Mouse (Mus musculus) adrenal gland (tissue): ENCODE measurements at regions not wholly inside any gene's neighbourhood (a gene's known extent, or its start where the extent isn't known, plus 50 kb on each side); places are given as distances from the start of the nearest gene placed in this dataset.

Experiments used
- intact Hi-C: fragments of 180-260 bp; cut with DNase I; formaldehyde crosslinking; loops from one replicate; pipeline ENCODE4 v1.15.1; 2025

- intact Hi-C loops: loop anchor here (5.0 kb wide), 1 partner anchor 338 kb away; no protein-coding TSS in a partner anchor
Observed at GRCm38 (mm10) chr13:63699624-63700023, 115.4 kb upstream of the Ercc6l2 start.

- intact Hi-C loops: no loop called here
Observed at GRCm38 (mm10) chr13:63700747-63701146, 114.3 kb upstream of the Ercc6l2 start.

GRCm38 (mm10) chr13:63701199-63702175 is 113.6 kb upstream of the Ercc6l2 start:
- intact Hi-C loops: no loop called here

GRCm38 (mm10) chr13:63708567-63708966 is 106.5 kb upstream of the Ercc6l2 start:
- intact Hi-C loops: no loop called here

GRCm38 (mm10) chr13:63713137-63713536 is 101.9 kb upstream of the Ercc6l2 start:
- intact Hi-C loops: no loop called here

DNA sequence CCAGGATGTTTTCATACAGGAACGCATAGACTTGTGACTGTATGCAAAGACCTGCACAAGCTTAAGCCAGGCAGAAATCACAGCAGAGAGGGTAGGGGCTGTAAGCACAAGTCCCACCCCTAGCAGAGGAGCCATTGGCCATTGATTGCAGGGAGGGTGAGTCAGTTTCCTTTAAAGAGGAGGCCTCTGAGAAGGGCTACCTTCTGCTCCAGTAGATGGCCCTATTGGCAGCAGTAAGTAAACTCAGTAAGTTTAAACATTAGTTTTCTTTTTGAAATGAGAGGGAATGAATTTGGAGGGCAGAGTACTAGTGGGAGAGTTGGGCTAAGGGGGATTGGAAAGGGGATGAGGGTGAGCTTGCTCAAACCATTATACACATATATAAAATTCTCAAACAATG is 98.5 kb upstream of the Ercc6l2 start:
- intact Hi-C loops: no loop called here

DNA sequence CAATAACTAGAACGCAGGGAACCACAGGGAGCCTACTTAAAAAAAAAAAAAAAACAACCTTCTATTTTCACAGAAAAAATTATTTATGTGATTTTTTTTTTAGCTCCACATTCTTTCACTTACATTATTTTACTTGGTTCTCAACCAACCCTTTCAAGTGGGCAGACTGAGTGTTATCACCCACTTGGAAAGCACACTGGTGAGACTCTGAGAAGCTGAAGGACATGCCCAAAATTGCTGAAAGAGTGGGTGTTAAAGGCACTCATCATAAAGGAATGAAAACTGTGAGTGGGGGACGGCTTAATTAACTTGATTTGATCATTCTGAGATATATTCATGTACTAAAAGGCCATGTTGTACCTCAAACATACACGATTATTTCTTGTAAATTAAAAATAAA is 97.8 kb upstream of the Ercc6l2 start:
- intact Hi-C loops: no loop called here

DNA sequence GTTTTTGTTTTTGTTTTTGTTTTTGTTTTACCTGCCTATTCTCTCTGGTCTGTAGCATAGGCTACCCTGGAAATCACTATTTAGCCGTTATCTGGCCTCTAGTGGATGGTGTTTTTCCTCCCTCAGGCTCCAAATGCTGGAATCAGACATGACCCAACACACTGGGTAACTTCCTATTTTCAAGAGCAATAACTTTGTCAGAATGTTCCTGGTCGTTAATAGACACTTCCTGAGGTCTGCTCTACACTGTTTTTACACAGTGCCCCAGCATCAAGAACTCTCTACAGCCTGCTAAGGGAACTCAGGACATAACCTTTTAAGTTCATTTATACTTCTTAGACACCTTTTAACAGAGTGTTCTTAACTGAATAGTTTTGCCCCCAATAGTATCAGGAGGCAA is 96.3 kb upstream of the Ercc6l2 start:
- intact Hi-C loops: no loop called here

- intact Hi-C loops: no loop called here
Observed at GRCm38 (mm10) chr13:63719351-63720207, 95.5 kb upstream of the Ercc6l2 start.

DNA sequence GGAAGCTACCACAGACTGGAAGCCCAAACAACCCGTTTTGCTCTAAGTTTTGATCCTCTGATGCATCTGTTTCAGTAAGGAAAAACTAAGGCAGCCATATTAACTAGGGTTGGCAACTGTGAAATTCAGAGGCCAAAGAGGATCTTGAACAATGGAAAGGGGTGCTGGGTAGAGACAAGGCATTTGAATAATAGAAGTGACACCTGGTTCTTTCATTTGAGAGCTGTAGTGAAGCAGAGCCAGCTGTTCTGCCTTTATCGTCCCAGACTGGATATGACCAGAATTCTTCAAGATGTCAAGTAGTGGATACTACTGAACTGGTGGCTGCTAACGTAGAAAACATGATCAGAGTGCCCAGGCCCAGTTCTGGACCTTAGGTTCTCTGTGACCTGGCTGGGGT is 94.4 kb upstream of the Ercc6l2 start:
- intact Hi-C loops: no loop called here

- intact Hi-C loops: no loop called here
Observed at GRCm38 (mm10) chr13:63721011-63721625, 93.9 kb upstream of the Ercc6l2 start.

DNA sequence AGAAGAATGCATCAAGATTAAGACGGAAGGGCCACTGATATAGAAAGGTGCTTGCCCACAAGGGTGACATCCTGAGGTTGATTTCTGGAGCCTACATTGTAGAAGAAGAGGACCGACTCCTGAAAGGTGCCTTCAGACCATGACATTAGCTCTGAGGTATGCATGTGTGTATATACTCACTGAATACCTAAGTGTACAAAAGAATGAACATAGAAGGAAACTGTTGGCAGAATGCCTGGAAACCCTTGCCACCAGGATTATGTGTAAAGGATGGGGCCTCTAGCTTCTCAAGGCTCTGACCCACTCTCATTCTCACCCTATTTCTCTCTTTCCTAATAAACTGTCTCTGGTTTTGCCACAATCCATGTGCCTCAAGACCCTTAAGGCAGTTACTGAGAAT is 90.7 kb upstream of the Ercc6l2 start:
- intact Hi-C loops: no loop called here

DNA sequence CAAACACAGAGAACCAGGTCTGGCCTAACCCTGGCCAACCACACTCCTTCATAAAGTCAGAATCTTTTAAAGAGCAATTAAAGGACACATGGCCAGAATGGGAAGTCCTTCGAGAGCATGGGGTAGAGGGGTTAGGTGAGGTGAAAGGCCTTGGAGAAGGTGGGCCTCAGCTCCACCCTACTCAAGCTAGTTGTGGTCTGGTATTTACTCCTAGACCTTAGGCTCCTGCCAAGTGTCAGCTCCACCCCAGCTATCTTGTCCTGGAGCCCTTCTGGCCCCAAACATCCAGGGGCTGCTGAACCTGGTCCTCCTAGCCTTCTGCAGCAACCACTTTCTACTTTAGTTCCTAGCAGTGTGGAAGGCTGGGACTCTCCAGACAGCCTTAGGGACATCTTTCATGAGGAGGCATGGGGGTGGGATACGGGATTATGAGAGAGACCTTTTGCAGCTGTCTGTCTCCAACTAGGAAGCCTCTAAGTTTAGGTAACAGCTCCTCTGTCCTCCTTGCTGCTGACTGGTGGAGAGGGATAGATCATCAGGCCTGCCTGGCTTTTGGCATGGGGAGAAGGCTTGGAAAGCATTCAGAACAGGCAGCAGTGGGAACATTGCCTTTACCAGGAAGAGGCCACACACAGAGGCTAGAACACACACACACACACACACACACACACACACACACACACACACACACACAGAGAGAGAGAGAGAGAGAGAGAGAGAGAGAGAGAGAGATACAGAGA is 90.0 kb upstream of the Ercc6l2 start:
- intact Hi-C loops: no loop called here

- intact Hi-C loops: no loop called here
Observed at GRCm38 (mm10) chr13:63726035-63726434, 89.0 kb upstream of the Ercc6l2 start.

- intact Hi-C loops: no loop called here
Observed at GRCm38 (mm10) chr13:63726509-63726908, 88.5 kb upstream of the Ercc6l2 start.

DNA sequence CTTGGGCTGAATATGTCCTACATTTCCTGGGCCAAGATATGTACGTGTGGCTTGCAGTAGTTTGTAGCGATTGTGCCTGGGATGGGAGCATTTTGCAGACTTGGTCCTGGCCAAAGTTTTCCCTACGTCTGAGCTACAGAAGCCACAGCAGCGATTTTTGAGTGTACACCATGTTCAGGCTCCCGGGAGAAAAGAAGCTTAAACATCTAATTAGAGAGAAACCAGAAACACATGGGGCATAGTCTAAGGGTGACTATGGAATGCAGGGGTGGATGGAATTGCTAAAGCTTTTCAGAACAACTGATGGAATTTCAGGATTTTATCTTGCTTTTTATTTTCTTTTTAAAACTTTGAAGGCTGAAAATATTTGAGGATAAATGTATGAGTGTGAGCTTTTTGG is 79.3 kb upstream of the Ercc6l2 start:
- intact Hi-C loops: no loop called here

GRCm38 (mm10) chr13:63741879-63742278 is 73.2 kb upstream of the Ercc6l2 start:
- intact Hi-C loops: no loop called here

DNA sequence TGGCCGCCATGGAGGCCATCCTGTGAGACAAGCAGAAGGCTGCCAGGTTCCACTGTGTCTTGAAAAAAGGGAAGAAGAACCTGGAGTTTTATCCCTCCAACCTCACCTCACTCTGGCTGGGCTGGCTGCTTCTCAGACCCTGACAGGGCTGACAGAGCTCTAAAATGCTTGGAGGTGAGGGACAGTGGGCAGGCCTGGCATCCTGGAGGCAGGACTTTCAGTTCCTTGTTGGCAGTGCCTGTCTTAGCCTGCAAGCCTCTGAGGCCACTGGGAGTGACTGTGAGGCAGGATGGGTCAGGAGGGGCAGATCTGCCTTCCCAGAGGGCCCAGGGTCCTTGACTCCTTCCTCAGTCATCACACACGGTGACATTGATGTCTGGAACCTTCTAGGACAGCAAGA is 66.3 kb upstream of the Ercc6l2 start:
- intact Hi-C loops: no loop called here

GRCm38 (mm10) chr13:63749997-63750396 is 65.0 kb upstream of the Ercc6l2 start:
- intact Hi-C loops: no loop called here

- intact Hi-C loops: no loop called here
Observed at GRCm38 (mm10) chr13:63751196-63751595, 63.8 kb upstream of the Ercc6l2 start.

DNA sequence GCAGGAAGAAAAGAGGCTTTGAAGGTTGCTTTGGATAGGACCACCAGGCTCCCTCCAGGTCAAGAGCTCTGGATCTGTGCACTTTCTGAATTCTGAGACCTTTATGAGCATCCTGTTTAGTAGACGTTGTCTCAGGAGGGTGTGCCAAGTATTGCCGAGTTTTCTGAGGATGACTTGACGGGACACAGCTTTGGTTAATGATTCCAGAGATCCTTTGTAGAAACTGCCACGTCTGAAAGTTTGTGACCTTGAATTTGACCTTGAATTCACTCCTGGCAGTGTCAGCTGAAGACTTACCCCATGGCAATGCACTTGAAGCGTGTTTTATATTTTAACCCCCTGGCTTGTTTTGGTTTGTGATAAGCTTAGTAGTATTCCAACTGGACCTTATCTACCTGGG is 58.0 kb upstream of the Ercc6l2 start:
- intact Hi-C loops: no loop called here
